Mouse (Mus musculus) small intestine, adult 2 months (tissue): ENCODE measurements around the gene Exoc3l4. TPM values are rescaled to one million over a fixed set of nuclear protein-coding genes. Genes with fewer than 3 reads are reported as not detected.

ENCODE experiments used
- H3K27ac ChIP-seq: fragments of 200-500 bp; 2 replicates; pipeline ENCODE4 v1.5.1; 2012; ENCODE audit warnings: low read depth, low read length, control low read depth, inconsistent platforms; ENCODE audit not compliant: insufficient read depth
- H3K27me3 ChIP-seq: fragments of 200-500 bp; 2 replicates; pipeline ENCODE4 v1.6.1; 2012; ENCODE audit warnings: mild to moderate bottlenecking, moderate library complexity, low read length, inconsistent platforms; ENCODE audit not compliant: control insufficient read depth, insufficient read depth
- H3K36me3 ChIP-seq: fragments of 200-500 bp; 2 replicates; pipeline ENCODE4 v1.6.1; 2012; ENCODE audit warnings: mild to moderate bottlenecking, low read length, control low read depth, inconsistent platforms; ENCODE audit not compliant: control insufficient read depth, insufficient read depth
- H3K4me1 ChIP-seq: fragments of 200-500 bp; 2 replicates; pipeline ENCODE4 v1.6.1; 2012; ENCODE audit warnings: low read length, inconsistent platforms, mixed read lengths; ENCODE audit not compliant: control insufficient read depth, insufficient read depth, insufficient read length
- H3K4me3 ChIP-seq: fragments of 200-500 bp; 2 replicates; pipeline ENCODE4 v1.5.1; 2012; ENCODE audit warnings: low read depth, mild to moderate bottlenecking, control low read depth, inconsistent platforms, low read length, moderate library complexity
- CTCF ChIP-seq: fragments of 200-500 bp; IDR thresholded peaks from 2 replicates; pipeline ENCODE4 v1.5.1; 2012; ENCODE audit warnings: low read depth, mild to moderate bottlenecking, control low read depth, inconsistent platforms, low read length, moderate library complexity, mixed read lengths; ENCODE audit not compliant: insufficient replicate concordance, insufficient read length; ENCODE audit errors: extremely low read depth
- POLR2A ChIP-seq: fragments of 200-500 bp; IDR thresholded peaks from 2 replicates; pipeline ENCODE4 v1.6.1; 2012; ENCODE audit warnings: low read depth, mild to moderate bottlenecking, control low read depth, inconsistent platforms, low read length, moderate library complexity
- WGBS: fragments of 180-500 bp; shearing (Covaris S2); methylation state at CpG from one replicate; pipeline ENCODE4 v1.1.7; 2018; 5-methylcytosine and 5-hydroxymethylcytosine counted together
- polyA plus RNA-seq: library from polyadenylated mRNA; depleted of rRNA; stranded (reverse); fragments of >200 nt; gene quantifications from 2 replicates; pipeline ENCODE4 v1.2.3, GENCODE M21; 2012

Exoc3l4 gene
- polyA plus RNA-seq, 1 experiment: 552 TPM

GRCm38 (mm10) chr12:111376053-111376452 lies 40.8 kb upstream of the Exoc3l4 start:
- no peak for TF ChIP-seq CTCF
- no peak for TF ChIP-seq POLR2A
- Histone ChIP-seq H3K4me1 (peaks cover 9% of the 10 kb centered on the region), H3K4me3 (peak overlapping the region; percentile 68), H3K27ac (peak overlapping the region; percentile 98), H3K36me3 (no peaks in the 10 kb centered on the region), H3K27me3 (no peaks in the 10 kb centered on the region)
- WGBS: 2% methylated on average over 6 of the region's 6 CpGs

- Histone ChIP-seq H3K27ac (peak overlapping the region; percentile 98), H3K4me1 (peaks cover 9% of the 10 kb centered on the region), H3K36me3 (no peaks in the 10 kb centered on the region), H3K4me3 (peak overlapping the region; percentile 94), H3K27me3 (no peaks in the 10 kb centered on the region)
- 1% methylated on average over 49 of the region's 49 CpGs for WGBS
- TF ChIP-seq POLR2A (peak; percentile 42; the same call in 1 of the 2 replicates), CTCF (no peak)
Observed at GRCm38 (mm10) chr12:111376826-111377331, 39.9 kb upstream of the Exoc3l4 start.

GRCm38 (mm10) chr12:111377376-111377973 lies 39.3 kb upstream of the Exoc3l4 start, which contains the start of gene Cdc42bpb:
TSS of gene Cdc42bpb (minus strand) at chr12:111377718.
- H3K27ac ChIP-seq: peak within 1 kb of the TSS; percentile 98
- under 1% methylated on average over 94 of the region's 94 CpGs for WGBS

GRCm38 (mm10) chr12:111377986-111378490 lies 38.8 kb upstream of the Exoc3l4 start:
- no peak for TF ChIP-seq CTCF
- Histone ChIP-seq H3K27ac (peak overlapping the region; percentile 76), H3K4me1 (peaks cover 9% of the 10 kb centered on the region), H3K36me3 (no peaks in the 10 kb centered on the region), H3K4me3 (peak overlapping the region; percentile 94), H3K27me3 (no peaks in the 10 kb centered on the region)
- 1% methylated on average over 32 of the region's 32 CpGs for WGBS

More at GRCm38 (mm10) chr12:111377376-111377973, 39.3 kb upstream of the Exoc3l4 start, which contains the start of gene Cdc42bpb:
- H3K4me1 ChIP-seq: peaks cover 9% of the 10 kb centered on the region
- H3K4me3 ChIP-seq: peak within 1 kb of the TSS; percentile 94
- no peaks in the 10 kb centered on the region for H3K27me3 ChIP-seq
- H3K36me3 ChIP-seq: no peaks in the 10 kb centered on the region
- TF ChIP-seq CTCF (no peak), POLR2A (peak; percentile 43)

- 63% methylated on average over 12 of the region's 12 CpGs for WGBS
Observed at GRCm38 (mm10) chr12:111378812-111379211, 38.0 kb upstream of the Exoc3l4 start.

GRCm38 (mm10) chr12:111385883-111386641 lies 30.8 kb upstream of the Exoc3l4 start:
- no peak for TF ChIP-seq CTCF
- TF ChIP-seq POLR2A: no peak
- Histone ChIP-seq H3K27ac (peak overlapping the region; percentile 77), H3K27me3 (no peaks in the 10 kb centered on the region), H3K4me3 (no peak overlapping the region), H3K36me3 (no peaks in the 10 kb centered on the region), H3K4me1 (peaks cover 11% of the 10 kb centered on the region)
- 73% methylated on average over 13 of the region's 13 CpGs for WGBS

More at GRCm38 (mm10) chr12:111378812-111379211, 38.0 kb upstream of the Exoc3l4 start:
- Histone ChIP-seq H3K4me1 (peaks cover 8% of the 10 kb centered on the region), H3K27ac (no peak overlapping the region), H3K4me3 (no peak overlapping the region), H3K36me3 (no peaks in the 10 kb centered on the region), H3K27me3 (no peaks in the 10 kb centered on the region)
- no peak for TF ChIP-seq CTCF
- no peak for TF ChIP-seq POLR2A

- TF ChIP-seq CTCF (no peak), POLR2A (no peak)
- H3K27ac ChIP-seq: peak overlapping the region; percentile 77
- no peak overlapping the region for H3K4me3 ChIP-seq
- H3K4me1 ChIP-seq: peaks cover 11% of the 10 kb centered on the region
- no peaks in the 10 kb centered on the region for H3K36me3 ChIP-seq
- WGBS: 9% methylated on average over 8 of the region's 8 CpGs
- H3K27me3 ChIP-seq: no peaks in the 10 kb centered on the region
Observed at GRCm38 (mm10) chr12:111386642-111387120, 30.1 kb upstream of the Exoc3l4 start.
